Mouse (Mus musculus) limb, embryonic 13.5 days (tissue): Measurements from ENCODE around the gene Rgs9. TPM values are rescaled to one million over a fixed set of nuclear protein-coding genes. Genes with fewer than 3 reads are reported as not detected.
A peak's percentile ranks its signal among the peaks of the same experiment; 100 is the strongest.

ENCODE experiments used
- ATAC-seq: fragments of 200-750 bp; cut with Nextera tagmentation; 2 replicates; pipeline ENCODE4 v1.8.0; 2017; ENCODE audit warnings: low read depth, moderate number of reproducible peaks, moderate TSS enrichment; ENCODE audit not compliant: low FRiP score
- H3K27ac ChIP-seq: fragments of 300-500 bp; sonication (generic); 2 replicates; pipeline ENCODE4 v1.5.1; 2015; ENCODE audit warnings: inconsistent platforms, mild to moderate bottlenecking, moderate library complexity
- H3K27me3 ChIP-seq: fragments of 300-500 bp; sonication (generic); 2 replicates; pipeline ENCODE4 v1.6.1; 2015; ENCODE audit warnings: mild to moderate bottlenecking, inconsistent platforms
- H3K36me3 ChIP-seq: fragments of 300-500 bp; sonication (generic); 2 replicates; pipeline ENCODE4 v1.6.1; 2015; ENCODE audit warnings: inconsistent platforms, mild to moderate bottlenecking, moderate library complexity
- H3K4me1 ChIP-seq: fragments of 300-500 bp; sonication (generic); 2 replicates; pipeline ENCODE4 v1.6.1; 2015; ENCODE audit warnings: inconsistent platforms
- H3K4me2 ChIP-seq: fragments of 300-500 bp; sonication (generic); replicated peaks from 2 replicates; pipeline ENCODE4 v1.6.1; 2015; ENCODE audit warnings: inconsistent platforms, mild to moderate bottlenecking, moderate library complexity
- H3K4me3 ChIP-seq: fragments of 300-500 bp; sonication (generic); 2 replicates; pipeline ENCODE4 v1.5.1; 2015; ENCODE audit warnings: moderate library complexity, mild to moderate bottlenecking, inconsistent platforms
- H3K9ac ChIP-seq: fragments of 300-500 bp; sonication (generic); 2 replicates; pipeline ENCODE4 v1.6.1; 2015; ENCODE audit warnings: mild to moderate bottlenecking, inconsistent platforms
- H3K9me3 ChIP-seq: fragments of 300-500 bp; sonication (generic); 2 replicates; pipeline ENCODE4 v1.6.1; 2016; ENCODE audit warnings: inconsistent platforms
- WGBS: fragments of 180-500 bp; shearing (Covaris S2); methylation state at CpG from one replicate; pipeline ENCODE4 v1.1.7; 2015; 5-methylcytosine and 5-hydroxymethylcytosine counted together
- polyA plus RNA-seq: library from polyadenylated mRNA; unstranded; fragments of >200 nt; fragmentation: Nextera tagmentation; extraction: Ambion mirVana; gene quantifications from 2 replicates; pipeline ENCODE4 v1.2.1, GENCODE M21; 2015

Gene Rgs9
- polyA plus RNA-seq, 1 experiment from 2014 or later: 4.9 TPM

- Histone ChIP-seq H3K27me3 (no peaks in the 10 kb centered on the region), H3K27ac (no peak overlapping the region), H3K9me3 (no peaks in the 10 kb centered on the region), H3K4me2 (no peak overlapping the region), H3K36me3 (no peaks in the 10 kb centered on the region), H3K4me3 (no peak overlapping the region), H3K4me1 (peaks cover 13% of the 10 kb centered on the region; the same call in 1 of the 2 replicates), H3K9ac (no peak overlapping the region)
- ATAC-seq: no peak
- WGBS: 75% methylated on average over 5 of the region's 5 CpGs
Observed at GRCm38 (mm10) chr11:109188235-109188634, 109.7 kb downstream of the Rgs9 start.

GRCm38 (mm10) chr11:109187631-109188184 lies 110.2 kb downstream of the Rgs9 start:
- Histone ChIP-seq H3K27me3 (no peaks in the 10 kb centered on the region), H3K9me3 (no peaks in the 10 kb centered on the region), H3K4me1 (peaks cover 9% of the 10 kb centered on the region; the same call in 1 of the 2 replicates), H3K4me2 (no peak overlapping the region), H3K9ac (no peak overlapping the region), H3K27ac (no peak overlapping the region), H3K36me3 (no peaks in the 10 kb centered on the region), H3K4me3 (no peak overlapping the region)
- 40% methylated on average over 6 of the region's 6 CpGs for WGBS
- ATAC-seq: no peak; the same call in 1 of the 2 replicates

- Histone ChIP-seq H3K4me3 (no peak overlapping the region), H3K27ac (no peak overlapping the region), H3K9me3 (no peaks in the 10 kb centered on the region), H3K9ac (no peak overlapping the region), H3K4me2 (no peak overlapping the region), H3K27me3 (peaks cover 6% of the 10 kb centered on the region; the same call in 1 of the 2 replicates), H3K4me1 (peaks cover 12% of the 10 kb centered on the region), H3K36me3 (no peaks in the 10 kb centered on the region)
- ATAC-seq: no peak
- WGBS: 65% methylated on average over 7 of the region's 7 CpGs
Observed at GRCm38 (mm10) chr11:109181118-109181517, 116.8 kb downstream of the Rgs9 start.

- peaks cover 12% of the 10 kb centered on the region for H3K4me1 ChIP-seq
- H3K9ac ChIP-seq: no peak overlapping the region
- WGBS: 83% methylated on average over 11 of the region's 11 CpGs
Observed at GRCm38 (mm10) chr11:109180290-109180689, 117.6 kb downstream of the Rgs9 start.

GRCm38 (mm10) chr11:109178788-109179518 lies 119.0 kb downstream of the Rgs9 start:
- ATAC-seq: no peak

More at GRCm38 (mm10) chr11:109180290-109180689, 117.6 kb downstream of the Rgs9 start:
- Histone ChIP-seq H3K27me3 (peaks cover 6% of the 10 kb centered on the region; the same call in 1 of the 2 replicates), H3K27ac (no peak overlapping the region), H3K9me3 (no peaks in the 10 kb centered on the region), H3K4me3 (no peak overlapping the region), H3K4me2 (no peak overlapping the region), H3K36me3 (no peaks in the 10 kb centered on the region)
- ATAC-seq: no peak

GRCm38 (mm10) chr11:109175376-109175969 lies 122.5 kb downstream of the Rgs9 start:
- peaks cover 6% of the 10 kb centered on the region; the same call in 1 of the 2 replicates for H3K9me3 ChIP-seq
- WGBS: 75% methylated on average over 8 of the region's 8 CpGs
- H3K27me3 ChIP-seq: peaks cover 6% of the 10 kb centered on the region; the same call in 1 of the 2 replicates
- H3K4me1 ChIP-seq: peaks cover 6% of the 10 kb centered on the region; the same call in 1 of the 2 replicates
- H3K9ac ChIP-seq: no peak overlapping the region
- ATAC-seq: no peak
- H3K36me3 ChIP-seq: no peaks in the 10 kb centered on the region
- no peak overlapping the region for H3K4me2 ChIP-seq
- no peak overlapping the region for H3K27ac ChIP-seq
- no peak overlapping the region for H3K4me3 ChIP-seq

More at GRCm38 (mm10) chr11:109178788-109179518, 119.0 kb downstream of the Rgs9 start:
- 56% methylated on average over 8 of the region's 8 CpGs for WGBS
- H3K36me3 ChIP-seq: no peaks in the 10 kb centered on the region
- no peak overlapping the region for H3K4me2 ChIP-seq
- peak overlapping the region; percentile 19; the same call in 1 of the 2 replicates for H3K9ac ChIP-seq
- no peaks in the 10 kb centered on the region for H3K9me3 ChIP-seq
- peaks cover 6% of the 10 kb centered on the region; the same call in 1 of the 2 replicates for H3K27me3 ChIP-seq
- H3K4me3 ChIP-seq: no peak overlapping the region
- peaks cover 10% of the 10 kb centered on the region; the same call in 1 of the 2 replicates for H3K4me1 ChIP-seq
- no peak overlapping the region for H3K27ac ChIP-seq

Other genes with a start within 250 kb of the Rgs9 start
- gene E030025P04Rik, start 153.8 kb downstream of the Rgs9 start, polyA plus RNA-seq: not detected in 2 replicates
- gene Gna13, start 64.7 kb upstream of the Rgs9 start, polyA plus RNA-seq: 21.6 and 21.7 TPM in 2 replicates
- gene 9930022D16Rik, start 115.8 kb upstream of the Rgs9 start, polyA plus RNA-seq: not detected in 2 replicates
- 46.9 and 48.5 TPM in 2 replicates for gene Amz2, start 127.8 kb upstream of the Rgs9 start, polyA plus RNA-seq
- gene Arsg, start 175.2 kb upstream of the Rgs9 start, polyA plus RNA-seq: 4.1 and 4.2 TPM in 2 replicates
- 3.7 and 3.8 TPM in 2 replicates for gene Slc16a6, start 175.5 kb upstream of the Rgs9 start, polyA plus RNA-seq